Mouse (Mus musculus): ENCODE measurements around the gene Trim38. TPM values are rescaled to one million over a fixed set of nuclear protein-coding genes. Genes with fewer than 3 reads are reported as not detected.

Trim38 gene
- total RNA-seq, 2 experiments from 2014 or later, result not detected

DNA sequence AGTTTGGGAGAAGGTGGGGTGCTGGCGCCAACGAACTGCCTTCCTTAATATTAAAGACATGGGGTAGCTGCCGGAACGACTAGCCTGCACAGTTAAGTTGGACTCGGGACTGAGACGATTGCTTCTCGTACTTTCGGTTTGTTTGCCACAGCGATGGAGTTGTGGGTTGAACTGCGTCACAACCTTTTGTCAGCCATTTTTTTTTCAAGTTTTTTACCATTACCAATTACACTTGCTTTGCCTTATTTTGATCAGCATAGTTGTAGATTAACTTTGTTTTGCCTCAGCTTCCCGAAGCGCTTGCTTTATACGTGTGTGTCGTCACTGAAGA lies 29.8 kb upstream of the Trim38 start:
- no peak for DNase-seq
- intact Hi-C loops (cut with DNase I), result loop anchor here (2.0 to 10.0 kb wide), 4 partner anchors 55 to 308 kb away; partner anchors contain the start of genes Hist1h1e, Hist1h2ac, Hist1h2bc and Hist1h3e
- peak overlapping the region; percentile 96 for H3K27ac ChIP-seq
- no peak for TF ChIP-seq CTCF (IDR thresholded peaks at IDR 0.05)
- peak overlapping the region; percentile 96 for H3K4me3 ChIP-seq

DNA sequence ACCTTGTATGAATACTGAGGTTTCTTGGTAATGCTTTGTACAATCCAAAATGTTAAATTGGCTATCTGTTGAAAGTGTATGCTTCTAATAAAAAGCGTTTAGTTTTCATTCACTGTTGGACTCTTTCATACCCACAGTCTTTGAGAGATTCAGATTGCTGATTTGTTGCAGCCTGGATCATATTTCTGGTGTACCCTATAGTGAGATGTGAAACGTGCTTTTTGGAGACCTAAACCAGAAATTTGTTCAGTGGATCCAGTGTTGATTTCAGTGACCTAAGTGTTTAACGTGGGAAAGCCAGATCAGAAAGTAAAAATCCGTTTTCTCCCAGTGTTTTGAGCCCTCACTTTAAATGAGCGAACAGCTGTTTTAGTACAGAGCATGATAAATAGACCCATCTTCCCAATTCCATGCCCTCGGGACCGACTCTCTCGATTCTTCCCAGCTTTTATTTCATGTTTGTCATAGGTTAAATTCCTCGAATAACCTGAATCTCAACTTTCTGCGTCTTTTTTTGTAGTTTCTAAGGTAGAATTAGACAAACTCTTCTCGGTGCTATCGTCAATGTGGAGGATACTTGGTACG lies 29.4 kb upstream of the Trim38 start:
- intact Hi-C loops (cut with DNase I), result no loop called here
- peak overlapping the region; percentile 96 for H3K4me3 ChIP-seq
- DNase-seq, result no peak
- peak overlapping the region; percentile 96 for H3K27ac ChIP-seq
- TF ChIP-seq CTCF (IDR thresholded peaks at IDR 0.05), result no peak

GRCm38 (mm10) chr13:23740910-23741309 lies 28.8 kb upstream of the Trim38 start:
- intact Hi-C loops (cut with DNase I), result no loop called here
- H3K4me3 ChIP-seq, result peak overlapping the region; percentile 96
- no peak for TF ChIP-seq CTCF (IDR thresholded peaks at IDR 0.05)
- DNase-seq, result no peak
- peak overlapping the region; percentile 96 for H3K27ac ChIP-seq

- Histone ChIP-seq H3K27ac (no peak overlapping the region), H3K4me3 (no peak overlapping the region)
- intact Hi-C loops (cut with DNase I), result no loop called here
- no peak for DNase-seq
- no peak for TF ChIP-seq CTCF (IDR thresholded peaks at IDR 0.05)
These were observed 27.7 kb upstream of the Trim38 start for GRCm38 (mm10) chr13:23742007-23742406.

DNA sequence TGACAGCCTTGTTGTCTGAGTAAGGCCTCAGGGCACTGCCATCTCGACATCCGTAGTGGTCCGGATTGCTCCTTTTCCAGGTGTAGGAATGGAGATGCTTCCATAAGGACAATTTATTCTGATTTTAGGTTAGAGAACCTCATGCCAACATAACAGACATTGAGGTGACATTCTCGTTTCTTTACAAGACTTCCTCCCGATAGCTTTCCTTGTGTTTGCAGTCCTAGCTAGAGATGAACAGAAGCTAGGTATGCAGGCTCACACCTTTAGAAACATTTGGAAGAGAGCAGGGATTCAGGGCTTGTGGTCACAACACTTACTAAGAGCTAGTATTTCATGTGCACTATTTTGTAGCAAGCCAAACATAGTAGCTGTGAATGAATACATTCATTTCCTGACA lies 26.5 kb upstream of the Trim38 start:
- TF ChIP-seq CTCF (IDR thresholded peaks at IDR 0.05), result no peak
- intact Hi-C loops (cut with DNase I), result no loop called here
- Histone ChIP-seq H3K4me3 (no peak overlapping the region), H3K27ac (no peak overlapping the region)
- no peak for DNase-seq

GRCm38 (mm10) chr13:23743963-23744362 lies 25.8 kb upstream of the Trim38 start:
- no peak for TF ChIP-seq CTCF (IDR thresholded peaks at IDR 0.05)
- Histone ChIP-seq H3K27ac (no peak overlapping the region), H3K4me3 (no peak overlapping the region)
- intact Hi-C loops (cut with DNase I), result no loop called here
- DNase-seq, result no peak

GRCm38 (mm10) chr13:23744421-23745380 lies 25.0 kb upstream of the Trim38 start:
- intact Hi-C loops (cut with DNase I), result loop anchor here (5.0 kb wide), 2 partner anchors 162 to 1702 kb away; partner anchors contain the start of genes Hist1h2ag, Hist1h2bj, Hist1h4d and Hist1h4i
- no peak for TF ChIP-seq CTCF (IDR thresholded peaks at IDR 0.05)
- H3K4me3 ChIP-seq, result peak overlapping the region; percentile 70
- H3K27ac ChIP-seq, result no peak overlapping the region
- DNase-seq, result no peak

DNA sequence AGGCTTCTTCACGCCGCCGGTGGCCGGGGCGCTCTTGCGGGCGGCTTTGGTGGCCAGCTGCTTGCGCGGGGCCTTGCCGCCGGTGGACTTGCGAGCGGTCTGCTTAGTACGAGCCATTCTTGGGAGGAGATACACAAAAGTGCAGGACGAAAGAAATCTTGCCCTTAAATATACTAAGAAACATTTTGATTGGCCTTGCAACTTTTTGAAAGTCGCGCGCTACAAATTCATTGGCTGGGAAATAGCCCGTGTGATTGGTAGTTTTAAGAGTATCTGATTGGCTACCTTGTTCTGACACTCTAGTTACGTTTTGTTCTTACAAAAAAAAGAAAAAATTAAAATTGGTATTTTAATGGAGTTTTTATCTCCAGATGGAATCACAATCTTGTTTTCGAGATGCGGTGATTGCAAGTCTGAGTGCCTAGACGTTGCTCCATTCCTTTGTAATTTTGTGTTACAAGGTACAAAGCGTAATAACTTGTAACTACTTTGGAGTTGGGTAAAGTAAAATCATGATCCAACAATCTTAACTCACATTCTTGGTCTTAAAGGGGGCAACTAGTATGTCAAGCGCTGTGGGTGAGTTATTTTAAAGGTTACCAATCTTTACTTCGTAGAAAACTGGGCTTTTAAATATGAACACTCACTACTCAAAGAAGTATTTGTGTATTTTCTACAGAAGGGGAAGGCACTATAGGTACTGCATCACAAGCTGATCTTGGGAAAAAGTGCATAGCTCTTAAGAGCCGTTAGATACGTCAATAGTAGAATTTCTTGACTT lies 24.1 kb upstream of the Trim38 start, which contains the start of gene Hist1h3c:
Hist1h3c (minus strand) TSS at position 222 of the 781 bp plus-strand sequence.
- intact Hi-C loops (cut with DNase I), result loop anchor here (5.0 kb wide), 2 partner anchors 163 to 1703 kb away; partner anchors contain the start of genes Hist1h2ag, Hist1h2bj, Hist1h4d and Hist1h4i
- TF ChIP-seq CTCF (IDR thresholded peaks at IDR 0.05), result no peak
- peak within 1 kb of the TSS; percentile 70 for H3K4me3 ChIP-seq
- peak; percentile 84 for DNase-seq
- H3K27ac ChIP-seq, result peak within 1 kb of the TSS; percentile 95

GRCm38 (mm10) chr13:23746201-23747080 lies 23.3 kb upstream of the Trim38 start, which contains the start of gene Hist1h2bb:
TSS of gene Hist1h2bb (plus strand) at chr13:23746734.
- DNase-seq, result peak; percentile 72
- intact Hi-C loops (cut with DNase I), result loop anchor here (5.0 kb wide), 2 partner anchors 164 to 1704 kb away; partner anchors contain the start of genes Hist1h2ag, Hist1h2bj, Hist1h4d and Hist1h4i
- peak within 1 kb of the TSS; percentile 70 for H3K4me3 ChIP-seq

GRCm38 (mm10) chr13:23747081-23747891 lies 22.4 kb upstream of the Trim38 start:
- H3K4me3 ChIP-seq, result peak overlapping the region; percentile 70
- intact Hi-C loops (cut with DNase I), result loop anchor here (5.0 kb wide), 2 partner anchors 165 to 1705 kb away; partner anchors contain the start of genes Hist1h2ag, Hist1h2bj, Hist1h4d and Hist1h4i
- no peak for TF ChIP-seq CTCF (IDR thresholded peaks at IDR 0.05)

More at GRCm38 (mm10) chr13:23746201-23747080, 23.3 kb upstream of the Trim38 start, which contains the start of gene Hist1h2bb:
- TF ChIP-seq CTCF (IDR thresholded peaks at IDR 0.05), result 0 out of 2 replicates have a peak, but pooled peaks have one; percentile 23
- peak within 1 kb of the TSS; percentile 95 for H3K27ac ChIP-seq

More at GRCm38 (mm10) chr13:23747081-23747891, 22.4 kb upstream of the Trim38 start:
- DNase-seq, result no peak
- H3K27ac ChIP-seq, result peak overlapping the region; percentile 95

Data from gastrocnemius, adult 2 months (tissue).